Mouse (Mus musculus): ENCODE results near the gene Ddx49.

Gene Ddx49

DNA sequence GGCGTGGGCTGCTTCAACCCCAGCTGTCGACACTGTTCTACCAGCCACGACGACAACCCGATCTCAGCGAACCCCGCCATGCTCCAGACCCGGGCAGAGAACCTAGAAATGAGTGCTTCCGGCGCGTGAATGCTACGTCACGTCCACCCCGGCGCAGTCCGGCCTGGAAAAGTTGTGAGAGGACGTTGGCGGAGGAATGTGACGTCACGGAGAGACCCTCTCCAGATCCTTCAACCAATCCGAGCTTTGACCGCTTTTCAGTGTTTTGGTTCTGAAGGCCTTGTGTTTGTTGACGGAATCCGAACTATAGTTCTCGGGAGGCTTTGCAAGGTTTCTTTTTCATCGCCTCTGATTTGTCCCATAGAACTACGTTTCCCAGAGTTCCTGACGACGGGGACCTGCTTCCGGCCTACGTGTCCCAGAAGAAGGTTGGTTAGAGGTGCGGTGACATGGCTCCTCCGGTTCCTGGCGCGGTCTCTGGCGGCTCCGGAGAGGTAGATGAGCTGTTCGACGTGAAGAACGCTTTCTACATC is at the start of gene Ddx49, which contains the start of gene Cope:
Gene Ddx49, minus strand, starts transcription at position 132 of the 533 bp plus-strand sequence.
Gene Cope, plus strand, starts transcription at position 161 of the 533 bp plus-strand sequence.
- peak; percentile 90 for DNase-seq

DNA sequence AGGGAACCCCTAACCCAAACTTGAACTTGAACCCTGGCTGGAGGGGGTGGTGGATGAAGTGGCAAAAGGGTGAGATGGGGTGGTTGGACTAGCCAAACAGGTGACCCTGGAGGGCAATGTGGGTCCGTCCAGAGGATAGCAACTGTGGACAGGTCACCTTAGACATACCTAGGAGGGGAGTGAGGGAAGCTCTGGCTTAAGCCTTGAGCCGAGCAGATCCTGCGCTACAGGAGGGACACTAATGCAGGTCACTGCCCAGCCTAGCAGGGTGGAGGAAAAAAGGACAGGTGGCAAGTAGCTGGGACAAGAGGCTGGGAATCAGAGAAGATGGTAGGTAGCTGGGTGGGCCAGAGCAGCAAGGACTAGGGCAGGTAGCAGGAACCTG is 49.7 kb upstream of the Ddx49 start:
- no peak for DNase-seq

- peak; percentile 51 for DNase-seq
These were observed 49.0 kb upstream of the Ddx49 start for GRCm38 (mm10) chr8:70351035-70351999.

GRCm38 (mm10) chr8:70347860-70348420 is 45.7 kb upstream of the Ddx49 start:
- no peak for DNase-seq

DNA sequence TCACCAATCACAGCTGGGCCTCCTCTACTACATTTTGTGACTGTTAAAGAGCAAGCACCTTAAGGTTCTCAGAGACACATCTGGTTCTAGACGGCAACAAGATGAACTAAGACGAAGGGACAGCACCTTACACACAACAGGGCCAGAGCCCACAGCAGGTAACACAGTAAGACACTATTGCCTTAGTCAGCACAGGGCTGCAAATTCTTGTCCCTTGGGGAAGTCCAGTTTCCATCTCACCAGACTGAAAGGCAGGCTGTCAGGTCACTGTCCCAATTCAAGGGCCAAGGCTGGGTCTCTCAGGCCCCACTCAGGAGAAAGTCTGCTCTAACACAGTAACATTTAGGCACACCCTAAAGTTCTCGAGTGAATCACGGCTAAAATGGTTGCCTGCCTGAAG is 45.2 kb upstream of the Ddx49 start:
- DNase-seq, result no peak

DNA sequence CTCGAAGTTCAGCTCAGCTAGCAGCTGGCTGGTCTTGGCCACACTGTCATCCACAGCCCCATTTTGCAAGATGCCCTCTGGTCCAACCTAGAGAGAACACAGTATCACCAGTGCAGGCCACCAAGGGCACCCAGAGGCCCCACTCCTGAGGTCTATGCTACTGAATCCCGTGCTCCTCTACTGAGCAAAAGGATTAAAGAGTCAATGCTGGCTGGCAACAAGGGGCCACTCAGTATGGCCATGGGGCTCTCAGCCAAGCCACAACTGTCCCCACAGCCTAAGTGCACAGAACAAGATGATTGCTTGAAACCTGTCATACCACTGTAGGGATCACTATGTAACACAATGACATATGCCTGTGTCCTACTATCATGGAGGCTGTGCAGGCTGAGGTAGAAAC is 42.0 kb upstream of the Ddx49 start:
- no peak for DNase-seq

- DNase-seq, result peak; percentile 58
These were observed 41.4 kb upstream of the Ddx49 start for GRCm38 (mm10) chr8:70343696-70344095.

DNA sequence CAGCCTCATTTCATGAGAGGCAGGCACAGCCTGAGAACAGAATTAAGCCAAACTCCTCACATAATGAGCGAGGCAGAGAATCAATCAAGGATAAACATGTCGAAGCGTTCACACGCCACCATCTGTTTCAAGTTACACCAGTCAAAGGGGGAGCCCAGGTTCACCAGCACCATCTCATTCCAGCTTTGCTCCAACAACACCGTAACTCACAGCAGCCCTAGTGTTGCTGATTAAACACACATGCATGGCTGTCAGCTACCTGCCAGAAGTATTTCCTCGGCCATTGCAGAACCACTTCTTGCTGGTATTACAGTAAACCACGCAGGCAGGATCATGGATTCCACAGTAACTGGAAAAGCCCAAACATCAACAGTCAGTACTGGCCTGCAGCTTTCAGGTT is 40.8 kb upstream of the Ddx49 start:
- no peak for DNase-seq

DNA sequence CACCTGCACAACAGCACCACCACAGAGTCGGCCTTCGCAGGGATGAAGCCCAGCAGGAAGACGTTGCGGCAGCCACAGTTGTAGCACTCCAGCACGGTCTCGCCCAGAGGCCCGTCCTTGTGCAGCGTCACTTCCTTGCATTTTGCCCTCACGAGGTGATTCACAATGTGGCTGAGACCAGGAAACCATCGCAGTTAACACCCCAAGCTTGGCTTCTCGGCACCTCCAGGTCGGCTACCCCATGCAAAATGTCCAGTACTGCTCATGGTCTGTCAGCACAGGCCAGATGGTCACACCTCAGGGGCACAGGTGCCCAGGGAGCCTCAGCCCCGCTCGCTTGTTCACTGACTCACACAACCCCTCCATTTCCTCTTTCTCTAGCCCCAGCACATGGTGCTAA is 39.7 kb upstream of the Ddx49 start:
- no peak for DNase-seq

- no peak for DNase-seq
These were observed 38.4 kb upstream of the Ddx49 start for GRCm38 (mm10) chr8:70340659-70341058.

DNA sequence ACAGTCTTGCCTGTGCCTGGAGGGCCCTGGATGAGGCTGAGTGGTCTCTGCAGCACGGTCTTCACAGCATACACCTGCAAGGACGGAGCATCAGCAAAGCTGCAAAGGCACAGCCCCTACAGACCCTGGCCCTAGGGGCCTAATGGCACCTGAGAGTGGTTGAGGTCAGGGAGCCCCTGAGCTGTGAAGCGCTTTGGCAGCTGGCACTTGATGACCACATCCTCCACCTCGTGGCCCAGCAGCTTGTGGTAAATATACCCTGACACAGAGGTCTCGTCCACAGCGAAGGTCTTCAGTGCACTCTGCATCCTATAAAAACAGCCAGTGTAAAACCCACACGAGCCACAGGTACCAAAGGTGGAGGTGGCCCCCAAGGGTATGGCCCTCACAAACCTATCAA is 36.6 kb upstream of the Ddx49 start:
- no peak for DNase-seq

DNA sequence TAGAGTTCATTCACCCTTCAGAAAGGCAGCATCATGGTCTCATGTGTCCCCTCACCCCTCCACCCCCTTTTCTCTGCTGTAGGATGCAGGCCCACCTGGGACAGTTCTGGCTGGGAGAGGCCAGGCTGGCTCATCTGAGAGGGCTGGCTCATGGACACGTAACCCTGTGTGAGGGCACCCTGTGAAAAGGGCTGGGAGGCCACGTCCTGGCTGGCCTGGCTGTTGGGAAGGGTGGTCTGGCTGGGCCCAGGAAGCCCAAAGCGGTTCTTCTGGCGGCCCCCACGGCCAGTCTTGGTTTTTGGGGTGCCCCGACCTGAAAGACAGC is 30.6 kb upstream of the Ddx49 start:
- DNase-seq, result no peak

DNA sequence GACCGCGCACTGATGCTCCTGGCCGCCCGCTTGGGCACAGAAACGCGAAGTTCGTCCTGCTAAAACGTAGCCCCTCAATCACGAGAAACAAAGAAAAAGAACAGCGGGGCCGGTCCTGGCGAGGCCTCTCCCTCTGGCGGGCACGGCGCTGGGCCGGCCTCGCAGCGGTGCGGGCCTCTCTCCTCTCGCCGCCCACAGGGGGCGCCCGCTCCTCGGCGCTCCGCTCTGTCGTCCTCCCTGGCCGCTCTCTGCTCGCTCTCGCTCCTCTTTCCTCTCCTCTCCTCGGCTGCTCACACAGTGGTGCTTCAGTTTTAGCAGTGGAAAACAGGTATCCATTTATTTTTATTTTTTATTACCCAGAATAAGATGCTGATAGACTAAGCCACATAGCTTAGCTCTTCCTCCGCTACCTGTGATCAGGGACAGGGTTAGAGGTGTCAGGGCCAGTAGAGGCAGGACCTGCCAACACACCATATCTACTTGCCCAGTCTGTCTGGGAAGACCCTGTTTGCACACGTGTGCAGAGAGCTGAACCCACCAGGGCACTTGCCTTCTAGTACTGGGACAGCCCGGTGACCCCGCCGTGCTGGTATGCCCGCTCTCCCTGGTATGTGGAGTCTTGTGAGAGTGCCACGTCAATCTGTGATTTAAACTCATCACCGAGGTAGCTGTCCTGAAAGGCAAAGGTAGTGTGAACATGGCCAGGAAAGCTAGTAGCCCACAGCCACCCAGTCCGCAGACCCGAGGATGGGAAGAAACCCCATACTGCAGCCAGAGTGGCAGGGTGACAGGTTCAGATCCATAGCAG is 30.0 kb upstream of the Ddx49 start:
- peak; percentile 72 for DNase-seq

DNA sequence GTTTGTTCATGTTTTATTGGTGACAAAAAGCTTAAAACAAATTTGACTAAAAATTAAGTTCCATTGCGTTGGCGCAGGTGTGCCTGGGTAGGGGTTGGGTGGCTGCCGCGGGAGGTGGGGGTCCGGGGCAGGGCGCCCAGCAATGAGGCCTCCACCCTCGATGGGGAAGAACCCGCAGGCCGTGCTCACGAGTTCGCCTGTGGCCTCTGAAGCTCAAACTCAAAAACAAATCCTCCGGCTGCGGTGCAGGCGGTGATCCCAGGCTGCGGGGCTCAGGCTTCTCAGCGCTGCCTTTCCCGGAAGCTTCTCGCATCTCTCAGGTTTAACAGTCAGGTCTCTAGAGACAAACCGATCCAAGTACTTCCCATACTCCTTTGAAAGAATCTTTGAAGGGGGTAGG is 29.2 kb upstream of the Ddx49 start:
- no peak for DNase-seq

GRCm38 (mm10) chr8:70330741-70331364 is 28.6 kb upstream of the Ddx49 start:
- peak; percentile 64 for DNase-seq

DNA sequence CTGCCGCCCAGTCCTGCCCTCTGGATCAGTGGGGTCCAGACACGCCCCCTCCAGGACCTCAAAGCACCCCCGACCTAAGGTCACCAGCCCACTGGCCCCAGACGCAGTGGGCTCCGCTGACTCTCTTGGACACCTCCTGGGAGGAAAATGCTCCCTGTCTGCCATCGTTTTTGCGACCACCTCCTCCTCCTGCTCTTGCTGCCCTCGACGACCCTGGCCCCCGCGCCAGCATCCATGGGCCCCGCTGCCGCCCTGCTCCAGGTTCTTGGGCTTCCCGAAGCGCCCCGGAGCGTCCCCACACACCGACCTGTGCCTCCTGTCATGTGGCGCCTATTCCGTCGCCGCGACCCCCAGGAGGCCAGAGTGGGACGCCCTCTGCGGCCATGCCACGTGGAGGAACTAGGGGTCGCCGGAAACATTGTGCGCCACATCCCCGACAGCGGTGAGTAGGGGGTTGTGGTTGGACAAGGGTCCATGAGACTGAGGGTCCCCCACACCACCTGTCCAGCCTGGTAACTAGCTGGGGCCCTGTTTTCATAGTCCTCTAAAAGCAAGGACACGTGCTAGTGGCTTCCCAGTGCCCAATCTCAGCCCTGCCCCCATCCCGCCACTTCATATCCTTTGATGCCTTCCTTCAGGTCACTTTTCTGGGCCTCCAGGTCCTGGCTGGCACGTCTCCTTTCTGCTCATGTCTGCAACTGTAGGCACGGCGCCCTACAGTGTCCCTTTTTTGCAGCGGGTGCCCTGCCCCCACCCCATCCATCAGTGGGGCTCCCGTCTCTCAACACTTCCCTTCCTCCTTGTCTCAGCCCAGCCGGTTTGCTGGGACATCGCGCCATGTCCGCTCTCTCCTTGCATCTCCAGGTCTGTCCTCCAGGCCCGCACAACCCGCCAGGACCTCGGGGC is 27.8 kb upstream of the Ddx49 start:
- no peak for DNase-seq

GRCm38 (mm10) chr8:70329124-70329834 is 27.0 kb upstream of the Ddx49 start, which contains the start of gene Gdf1:
Gene Gdf1 (plus strand): TSS chr8:70329817.
- peak; percentile 58 for DNase-seq

DNA sequence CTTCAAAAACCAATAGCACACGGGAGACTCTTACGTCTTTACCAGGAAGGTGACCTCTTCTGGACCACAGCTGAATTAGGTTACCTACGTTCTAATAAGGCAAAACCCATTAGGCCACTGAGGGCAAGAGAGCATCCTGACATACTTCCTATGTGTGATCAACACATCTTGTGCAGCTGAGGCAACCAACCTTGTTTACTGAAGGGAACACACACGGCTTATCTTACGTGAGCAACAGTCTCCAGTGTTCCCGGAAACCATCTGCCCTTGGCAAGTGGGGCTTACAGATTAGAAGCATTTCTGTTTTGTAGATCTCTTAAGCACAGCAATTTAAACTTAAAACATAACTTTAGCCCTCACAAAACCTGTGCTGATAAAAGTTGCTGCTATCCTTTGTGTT is 25.2 kb upstream of the Ddx49 start:
- DNase-seq, result peak; percentile 66

DNA sequence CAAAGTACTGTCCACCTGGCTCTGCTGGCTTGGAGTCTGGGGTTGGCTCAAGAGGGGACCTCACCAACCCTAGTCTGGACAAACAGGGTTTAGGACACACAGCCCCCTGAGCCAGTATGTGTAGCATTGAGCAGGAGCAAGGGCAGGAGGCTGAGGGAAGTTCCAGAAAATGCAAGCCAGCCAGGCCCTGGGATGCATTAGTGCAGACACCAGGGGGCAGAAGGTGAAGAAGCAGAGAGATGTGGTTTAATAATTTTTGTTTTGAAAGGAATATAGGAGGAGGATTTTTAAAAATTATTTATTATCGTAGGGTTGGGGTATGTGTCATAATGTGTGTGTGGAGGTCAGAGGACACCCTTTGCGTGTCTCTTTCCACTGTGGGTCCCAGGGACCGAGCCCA is 21.4 kb upstream of the Ddx49 start:
- no peak for DNase-seq

DNA sequence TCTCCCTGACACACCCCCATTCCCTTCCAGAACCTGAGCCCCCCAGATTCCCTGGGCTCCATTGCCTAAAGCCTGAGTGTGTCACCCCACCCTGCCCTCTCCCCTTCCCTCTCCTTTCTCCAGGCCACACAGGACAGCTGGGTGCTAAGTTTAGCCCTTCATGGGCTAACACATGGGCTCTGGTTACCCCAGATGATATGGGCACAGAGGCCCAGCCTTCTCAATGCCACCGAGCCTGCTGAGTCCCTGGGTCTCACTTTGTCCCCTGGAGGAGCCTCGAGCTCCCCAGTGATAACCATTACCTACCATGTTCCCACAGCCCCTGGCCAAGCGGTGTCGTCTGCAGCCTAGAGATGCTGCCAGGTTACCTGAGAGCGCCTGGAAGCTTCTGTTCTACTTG is 15.6 kb upstream of the Ddx49 start:
- no peak for DNase-seq

Data from liver (tissue).